Mouse (Mus musculus) ES-E14 (cell line): ENCODE measurements around the gene Sec61a1. TPM values are rescaled to one million over a fixed set of nuclear protein-coding genes. Genes with fewer than 3 reads are reported as not detected.
A peak's percentile ranks its signal among the peaks of the same experiment; 100 is the strongest.

Experiments
- DNase-seq: peaks from one replicate; pipeline ENCODE4 v3.0.0-alpha.2; 2013; ENCODE audit warnings: low read depth, low spot score
- H3K27ac ChIP-seq: 2 replicates; pipeline ENCODE4 v1.5.1; 2012; ENCODE audit warnings: low read depth, mild to moderate bottlenecking, low read length, moderate library complexity, mixed read lengths; ENCODE audit not compliant: poor library complexity, insufficient read depth, severe bottlenecking
- H3K36me3 ChIP-seq: 2 replicates; pipeline ENCODE4 v1.6.1; 2012; ENCODE audit warnings: mild to moderate bottlenecking, low read length, moderate library complexity, mixed read lengths; ENCODE audit not compliant: control insufficient read depth, poor library complexity, insufficient read depth, severe bottlenecking
- H3K4me1 ChIP-seq, 2 experiments: fragments of 150-350 bp in 1 of 2; sonication (generic) in 1 of 2; 2 replicates each; pipeline ENCODE4 v1.6.1; 2012; ENCODE audit warnings: low read length in 2 of 2, mild to moderate bottlenecking in 1 of 2, mixed read lengths in 1 of 2; ENCODE audit not compliant: control insufficient read depth in 2 of 2, insufficient read depth in 2 of 2, poor library complexity in 1 of 2
- H3K4me3 ChIP-seq, 2 experiments: fragments of 150-350 bp in 1 of 2; sonication (generic) in 1 of 2; 2 replicates each; pipeline ENCODE4 v1.5.1; 2012; ENCODE audit warnings: low read length in 2 of 2, low read depth in 1 of 2, mild to moderate bottlenecking in 1 of 2, mixed read lengths in 1 of 2; ENCODE audit not compliant: insufficient read depth in 1 of 2, poor library complexity in 1 of 2, severe bottlenecking in 1 of 2
- H3K9ac ChIP-seq: 2 replicates; pipeline ENCODE4 v1.6.1; 2012; ENCODE audit warnings: low read depth, mild to moderate bottlenecking, low read length, mixed read lengths; ENCODE audit not compliant: poor library complexity, insufficient read depth, severe bottlenecking
- H3K9me3 ChIP-seq: fragments of 150-350 bp; sonication (generic); 2 replicates; pipeline ENCODE4 v1.6.1; 2012; ENCODE audit warnings: low read depth, mild to moderate bottlenecking, low read length; ENCODE audit not compliant: control insufficient read depth, insufficient read depth
- CHD2 ChIP-seq: IDR thresholded peaks from 2 replicates; pipeline ENCODE4 v1.6.1; 2014; ENCODE audit warnings: mild to moderate bottlenecking, low read depth, low read length, inconsistent platforms
- HCFC1 ChIP-seq: IDR thresholded peaks from 2 replicates; pipeline ENCODE4 v1.6.1; 2012; ENCODE audit warnings: low read length, inconsistent platforms, borderline replicate concordance; ENCODE audit not compliant: insufficient read depth
- MAFK ChIP-seq: IDR thresholded peaks from 2 replicates; pipeline ENCODE4 v1.6.1; 2014; ENCODE audit warnings: mild to moderate bottlenecking, low read depth, low read length, inconsistent platforms; ENCODE audit not compliant: insufficient read depth
- ZC3H11A ChIP-seq: IDR thresholded peaks from 2 replicates; pipeline ENCODE4 v1.6.1; 2012; ENCODE audit warnings: low read depth, mild to moderate bottlenecking, inconsistent platforms, low read length, borderline replicate concordance
- ZNF384 ChIP-seq: IDR thresholded peaks from 2 replicates; pipeline ENCODE4 v1.6.1; 2012; ENCODE audit warnings: low read depth, low read length, inconsistent platforms
- in situ Hi-C, 2 experiments: fragments of 600-800 bp; cut with MboI; formaldehyde crosslinking; loops; one replicate each; pipeline ENCODE4 v1.15.1; 2025; ENCODE audit warnings: low sequenced_read_pairs in 2 of 2, inconsistent platforms in 1 of 2; ENCODE audit not compliant: unreplicated experiment in 2 of 2
- total RNA-seq: library from RNA; depleted of rRNA; stranded (reverse); fragments of 300-350 nt; gene quantifications from 2 replicates; pipeline ENCODE4 v1.2.3, GENCODE M21; 2012; rRNA removed

Gene Sec61a1
- total RNA-seq, 1 experiment, result 414 TPM

DNA sequence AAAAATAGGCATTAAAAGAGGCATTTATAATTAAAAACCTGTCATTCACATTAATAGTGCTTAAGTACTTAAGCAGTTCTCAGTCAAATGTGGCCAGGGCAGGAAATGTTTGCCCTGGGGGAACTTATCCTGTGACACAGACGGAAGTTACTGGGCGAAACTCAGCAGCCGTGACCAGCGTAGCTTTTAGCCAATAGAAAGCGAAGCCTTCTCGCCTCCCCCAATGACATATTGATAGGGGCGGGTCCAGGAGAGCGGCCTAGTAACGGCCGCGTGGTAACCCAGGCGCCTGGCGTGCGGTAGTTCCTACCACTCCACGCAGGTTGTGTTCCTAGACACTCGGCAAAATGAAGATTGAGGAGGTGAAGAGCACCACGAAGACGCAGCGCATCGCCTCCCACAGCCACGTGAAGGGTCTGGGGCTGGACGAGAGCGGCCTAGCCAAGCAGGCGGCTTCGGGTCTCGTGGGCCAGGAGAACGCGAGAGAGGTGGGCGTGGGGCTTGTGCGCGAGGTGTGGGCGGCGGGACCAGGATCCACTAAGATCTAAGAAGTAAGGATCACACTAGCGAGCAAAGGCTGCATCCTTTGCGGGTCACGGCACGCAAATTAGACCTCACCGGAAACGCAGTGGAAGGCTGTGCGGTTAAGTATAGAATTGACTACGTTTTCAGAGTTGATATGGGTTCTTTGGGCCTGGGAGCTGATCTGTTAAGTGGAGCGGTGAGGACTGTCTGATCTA lies 53.4 kb downstream of the Sec61a1 start, which contains the start of gene Ruvbl1:
Ruvbl1 (plus strand) TSS at position 229 of the 740 bp plus-strand sequence.
- 0 out of 2 replicates have a peak within 1 kb of the TSS, but pooled peaks have one; percentile 5 for H3K27ac ChIP-seq
- 0 out of 2 replicates have a peak, but pooled peaks have one; percentile 5 for TF ChIP-seq MAFK
- TF ChIP-seq ZNF384, result no peak
- TF ChIP-seq ZC3H11A, result no peak
- peak; percentile 89 for TF ChIP-seq CHD2
- TF ChIP-seq HCFC1, result peak; percentile 71; the same call in 1 of the 2 replicates
- no peaks in the 10 kb centered on the region for H3K9me3 ChIP-seq
- H3K4me3 ChIP-seq, result peak within 1 kb of the TSS; percentile 72 to 79
- in situ Hi-C loops, result no loop called here
- H3K36me3 ChIP-seq, result peaks cover 15% of the 10 kb centered on the region
- peak; percentile 91 for DNase-seq
- peak within 1 kb of the TSS; percentile 90 for H3K9ac ChIP-seq
- peaks cover 2 to 13% of the 10 kb centered on the region in 2 experiments; a peak in 2 of 4 replicates for H3K4me1 ChIP-seq

DNA sequence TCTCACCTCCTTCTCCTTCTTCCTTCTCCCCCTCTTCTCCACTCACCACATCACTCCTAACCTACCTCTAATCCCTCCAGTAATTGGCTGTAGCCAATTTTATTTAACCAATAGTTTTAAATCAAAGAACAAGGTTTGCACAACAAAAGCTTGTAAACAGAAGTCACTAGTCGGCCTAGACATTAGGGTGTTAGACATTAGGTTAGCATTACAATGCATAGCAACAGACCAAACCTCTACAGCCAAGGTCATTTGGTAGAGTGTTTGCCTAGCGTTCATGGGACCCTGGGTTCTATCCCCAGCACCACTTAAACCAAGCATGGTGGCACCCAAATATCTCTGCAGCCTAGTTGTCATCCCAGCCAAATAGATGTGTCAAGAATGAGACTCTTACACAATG lies 64.2 kb downstream of the Sec61a1 start:
- Histone ChIP-seq H3K9me3 (no peaks in the 10 kb centered on the region), H3K4me1 (peaks cover 0 to 6% of the 10 kb centered on the region in 2 experiments; a peak in 2 of 4 replicates), H3K27ac (no peak overlapping the region), H3K4me3 (no peak overlapping the region), H3K36me3 (no peaks in the 10 kb centered on the region), H3K9ac (no peak overlapping the region)
- peak; percentile 4 for DNase-seq
- TF ChIP-seq HCFC1 (no peak), ZNF384 (no peak), CHD2 (no peak), ZC3H11A (no peak), MAFK (no peak)
- in situ Hi-C loops, result no loop called here

Other genes with a start within 250 kb of the Sec61a1 start
- gene Eefsec, start 72.4 kb downstream of the Sec61a1 start, total RNA-seq, result 26.2 and 27.9 TPM in 2 replicates
- gene Ruvbl1, start 53.5 kb downstream of the Sec61a1 start, total RNA-seq, result 117 and 149 TPM in 2 replicates
- 0.09 and 0.11 TPM in 2 replicates for gene Kbtbd12, start 119.0 kb upstream of the Sec61a1 start, total RNA-seq
- gene Mgll, start 205.5 kb upstream of the Sec61a1 start, total RNA-seq, result 7.8 and 8.4 TPM in 2 replicates